Mouse (Mus musculus): ENCODE measurements around the gene Rpl13a.

GRCm38 (mm10) chr7:45160316-45160800 lies 31.8 kb upstream of the Rpl13a start:
- TF ChIP-seq CTCF (IDR thresholded peaks at IDR 0.05; ENCODE audit: control insufficient read depth, insufficient read depth, insufficient read length) = no peak
- no peak for TF ChIP-seq CEBPB (IDR thresholded peaks at IDR 0.05; ENCODE audit: low read depth)
- TF ChIP-seq MAX (IDR thresholded peaks at IDR 0.05) = no peak
- no peak for TF ChIP-seq MYOG (IDR thresholded peaks at IDR 0.05; ENCODE audit: control insufficient read depth, extremely low read depth, insufficient read length)
- no peak for TF ChIP-seq MYOD1 (IDR thresholded peaks at IDR 0.05; ENCODE audit: control insufficient read depth, insufficient read length, low read depth)
